Mouse (Mus musculus): ENCODE measurements around the gene Tnxb. TPM values are rescaled to one million over a fixed set of nuclear protein-coding genes. Genes with fewer than 3 reads are reported as not detected.

Gene Tnxb
- polyA plus RNA-seq, 1 experiment: not detected

- no peak for TF ChIP-seq GATA1 (IDR thresholded peaks at IDR 0.05; ENCODE audit: low read length)
Observed at GRCm38 (mm10) chr17:34637459-34637858, 32.9 kb upstream of the Tnxb start.

GRCm38 (mm10) chr17:34639461-34640255 is 30.7 kb upstream of the Tnxb start:
- TF ChIP-seq GATA1 (IDR thresholded peaks at IDR 0.05; ENCODE audit: low read length): no peak

GRCm38 (mm10) chr17:34640778-34641601 is 29.3 kb upstream of the Tnxb start:
- TF ChIP-seq GATA1 (IDR thresholded peaks at IDR 0.05; ENCODE audit: low read length): no peak

- no peak for TF ChIP-seq GATA1 (IDR thresholded peaks at IDR 0.05; ENCODE audit: low read length)
Observed at GRCm38 (mm10) chr17:34641945-34642344, 28.4 kb upstream of the Tnxb start.

GRCm38 (mm10) chr17:34643379-34643778 is 27.0 kb upstream of the Tnxb start:
- TF ChIP-seq GATA1 (IDR thresholded peaks at IDR 0.05; ENCODE audit: low read length): no peak

DNA sequence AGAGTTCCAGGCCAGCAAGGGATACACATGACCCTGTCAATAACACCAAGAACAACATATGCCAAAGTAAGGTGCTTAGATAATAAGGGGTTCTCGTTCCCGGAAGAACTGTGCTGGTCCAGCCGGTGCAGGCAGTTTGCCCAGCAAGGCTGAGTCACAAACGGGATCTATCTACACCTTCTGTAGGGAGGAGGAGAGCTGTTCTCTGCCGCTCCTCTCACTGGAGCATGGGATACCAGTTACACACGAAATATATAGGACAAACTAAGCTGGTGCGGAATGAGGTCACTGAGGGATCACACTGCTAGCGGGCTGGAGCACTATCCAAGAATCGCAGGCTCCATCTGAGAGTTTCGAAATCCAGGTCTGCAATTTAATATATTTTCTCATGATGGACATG is 26.4 kb upstream of the Tnxb start:
- TF ChIP-seq GATA1 (IDR thresholded peaks at IDR 0.05; ENCODE audit: low read length): no peak

- no peak for TF ChIP-seq GATA1 (IDR thresholded peaks at IDR 0.05; ENCODE audit: low read length)
Observed at GRCm38 (mm10) chr17:34644608-34645007, 25.7 kb upstream of the Tnxb start, which contains the start of gene Fkbpl. Gene Fkbpl (plus strand): TSS chr17:34644764.

- no peak for TF ChIP-seq GATA1 (IDR thresholded peaks at IDR 0.05; ENCODE audit: low read length)
Observed at GRCm38 (mm10) chr17:34645256-34645829, 25.0 kb upstream of the Tnxb start.

DNA sequence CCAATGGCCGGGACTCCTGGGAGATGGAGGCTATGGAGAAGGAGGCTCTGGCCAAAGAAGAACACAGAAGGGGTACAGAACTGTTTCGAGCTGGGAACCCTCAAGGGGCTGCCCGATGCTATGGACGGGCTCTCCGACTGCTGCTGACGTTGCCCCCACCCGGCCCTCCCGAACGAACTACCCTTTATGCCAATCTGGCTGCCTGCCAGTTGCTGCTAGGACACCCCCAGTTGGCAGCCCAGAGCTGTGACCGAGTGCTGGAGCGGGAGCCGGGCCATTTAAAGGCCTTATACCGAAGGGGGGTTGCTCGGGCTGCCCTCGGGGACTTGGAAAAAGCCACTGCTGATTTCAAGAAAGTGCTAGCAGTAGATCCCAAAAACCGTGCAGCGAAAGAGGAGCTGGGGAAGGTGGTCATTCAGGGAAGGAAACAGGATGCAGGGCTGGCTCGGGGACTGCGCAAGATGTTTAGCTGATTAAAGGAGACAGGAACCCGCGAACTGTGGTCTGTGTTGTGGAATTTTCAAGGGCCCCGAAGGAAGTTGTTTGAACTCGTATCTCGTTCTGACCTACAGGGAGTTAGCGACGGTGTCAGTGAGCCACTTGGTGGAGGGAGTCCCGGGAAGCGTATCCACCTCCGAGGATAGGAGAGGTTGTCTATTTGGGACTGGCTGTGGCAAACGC is 24.4 kb upstream of the Tnxb start:
- TF ChIP-seq GATA1 (IDR thresholded peaks at IDR 0.05; ENCODE audit: low read length): no peak

GRCm38 (mm10) chr17:34646906-34647787 is 23.2 kb upstream of the Tnxb start, which contains the start of gene Atf6b:
Gene Atf6b (plus strand): TSS chr17:34647146.
- TF ChIP-seq GATA1 (IDR thresholded peaks at IDR 0.05; ENCODE audit: low read length): no peak

DNA sequence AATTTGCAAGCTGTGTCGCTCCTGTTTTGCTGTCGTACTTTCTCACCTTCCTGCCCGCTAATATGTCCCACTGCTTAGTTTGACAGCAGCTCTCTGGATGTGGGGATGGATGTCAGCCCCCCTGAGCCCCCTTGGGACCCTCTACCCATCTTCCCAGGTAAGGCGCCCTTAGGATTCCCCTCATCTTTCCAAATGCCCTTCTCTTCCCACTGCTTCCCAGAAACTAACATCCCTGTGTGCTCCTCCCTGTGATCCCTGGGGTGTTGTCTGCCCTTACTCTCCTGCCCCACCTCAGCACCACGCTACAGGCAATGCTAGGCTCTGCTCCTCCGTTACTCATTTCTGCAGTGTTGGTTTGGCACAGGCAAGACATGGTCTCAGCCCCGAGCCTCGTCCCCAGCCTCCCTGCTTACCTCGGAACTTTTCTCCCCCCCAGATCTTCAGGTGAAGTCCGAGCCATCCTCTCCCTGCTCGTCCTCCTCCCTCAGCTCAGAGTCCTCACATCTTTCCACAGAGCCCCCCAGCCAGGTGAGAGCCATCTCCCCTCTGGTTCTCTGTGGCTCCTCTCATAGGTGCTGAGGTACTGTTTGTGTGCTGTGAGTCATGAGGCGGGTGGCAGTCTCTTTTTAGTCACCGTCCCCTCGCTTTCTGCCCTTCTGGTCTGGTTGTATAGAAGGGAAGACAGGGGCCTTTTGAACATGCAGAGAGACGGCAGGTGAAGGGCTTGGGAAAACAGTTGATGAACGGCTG is 22.0 kb upstream of the Tnxb start:
- TF ChIP-seq GATA1 (IDR thresholded peaks at IDR 0.05; ENCODE audit: low read length): no peak

DNA sequence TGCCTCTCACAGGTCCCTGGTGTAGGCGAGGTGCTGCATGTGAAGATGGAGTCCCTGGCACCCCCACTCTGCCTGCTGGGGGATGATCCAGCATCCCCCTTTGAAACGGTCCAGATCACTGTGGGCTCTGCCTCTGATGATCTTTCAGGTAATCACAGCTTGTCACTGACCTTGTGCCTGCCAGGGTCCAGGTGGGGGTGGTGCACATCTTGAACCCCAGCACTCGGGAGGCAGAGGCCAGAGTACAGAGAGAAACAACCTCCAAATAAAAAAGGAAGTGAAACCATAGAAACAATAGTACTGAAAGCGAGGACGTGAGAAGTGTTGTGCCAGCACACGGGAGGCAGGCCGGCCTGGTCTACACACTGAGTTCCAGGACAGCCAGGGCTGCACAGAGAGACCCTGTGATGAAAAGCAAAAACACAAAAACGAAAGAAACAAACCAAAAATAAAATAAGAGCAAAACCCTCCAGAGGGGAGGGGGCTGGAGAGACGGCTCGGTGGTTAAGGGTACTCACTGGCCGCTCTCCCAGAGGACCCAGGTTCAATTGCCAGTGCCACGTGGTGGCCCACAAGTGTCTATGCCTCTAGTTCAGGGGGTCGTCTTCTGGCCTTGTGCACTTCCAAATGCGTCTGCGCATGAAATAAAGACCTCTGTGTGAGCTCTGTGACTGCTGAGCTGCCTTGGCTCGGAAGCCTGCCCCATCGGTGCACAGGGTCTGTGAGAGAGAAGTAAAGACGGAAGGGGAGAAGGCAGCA is 21.1 kb upstream of the Tnxb start:
- TF ChIP-seq GATA1 (IDR thresholded peaks at IDR 0.05; ENCODE audit: low read length): no peak

- no peak for TF ChIP-seq GATA1 (IDR thresholded peaks at IDR 0.05; ENCODE audit: low read length)
Observed at GRCm38 (mm10) chr17:34650781-34651180, 19.6 kb upstream of the Tnxb start.

Data from G1E-ER4 (cell line).